Mouse (Mus musculus) ES-E14 (cell line): ENCODE data around the gene Sertad1.

Source experiments
- CHD2 ChIP-seq: IDR thresholded peaks from 2 replicates; pipeline ENCODE4 v1.6.1; 2014; ENCODE audit warnings: mild to moderate bottlenecking, low read depth, low read length, inconsistent platforms
- HCFC1 ChIP-seq: IDR thresholded peaks from 2 replicates; pipeline ENCODE4 v1.6.1; 2012; ENCODE audit warnings: low read length, inconsistent platforms, borderline replicate concordance; ENCODE audit not compliant: insufficient read depth
- ZC3H11A ChIP-seq: IDR thresholded peaks from 2 replicates; pipeline ENCODE4 v1.6.1; 2012; ENCODE audit warnings: low read depth, mild to moderate bottlenecking, inconsistent platforms, low read length, borderline replicate concordance
- ZNF384 ChIP-seq: IDR thresholded peaks from 2 replicates; pipeline ENCODE4 v1.6.1; 2012; ENCODE audit warnings: low read depth, low read length, inconsistent platforms

DNA sequence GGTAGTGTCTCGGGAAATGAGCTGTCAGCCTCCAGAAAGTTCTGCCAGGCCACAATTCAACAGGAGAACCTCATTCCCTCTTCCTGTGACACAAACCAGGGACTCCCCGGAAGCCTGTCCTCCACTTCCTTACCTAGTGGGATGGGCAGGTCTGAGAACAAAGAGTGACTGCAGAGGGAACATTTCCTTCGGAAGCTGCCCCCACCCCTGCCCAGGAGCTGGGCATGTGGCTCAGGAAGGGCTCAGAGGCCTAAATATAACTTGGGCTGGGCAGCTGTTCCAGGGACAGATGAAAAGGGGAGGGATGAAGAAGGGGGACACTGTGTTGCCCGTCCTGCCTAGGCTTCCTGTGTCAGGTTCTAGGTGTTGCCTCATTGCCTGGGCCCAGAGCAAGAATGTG, 14.9 kb downstream of the Sertad1 start:
- no peak for TF ChIP-seq CHD2
- no peak for TF ChIP-seq ZNF384
- no peak for TF ChIP-seq ZC3H11A
- TF ChIP-seq HCFC1, result no peak
